Mouse (Mus musculus) heart, embryonic 15.5 days (tissue): ENCODE data around the gene Golga5. TPM values are rescaled to one million over a fixed set of nuclear protein-coding genes. Genes with fewer than 3 reads are reported as not detected.

Experiments
- ATAC-seq: fragments of 200-750 bp; cut with Nextera tagmentation; replicated peaks from 2 replicates; pipeline ENCODE4 v1.8.0; 2017; ENCODE audit warnings: low read depth, moderate TSS enrichment; ENCODE audit not compliant: insufficient number of reproducible peaks, insufficient read depth, low FRiP score
- H3K27ac ChIP-seq: fragments of 300-500 bp; sonication (generic); 2 replicates; pipeline ENCODE4 v1.5.1; 2015; ENCODE audit warnings: mild to moderate bottlenecking, inconsistent platforms
- H3K27me3 ChIP-seq: fragments of 300-500 bp; sonication (generic); 2 replicates; pipeline ENCODE4 v1.6.1; 2015; ENCODE audit warnings: inconsistent platforms
- H3K36me3 ChIP-seq: fragments of 300-500 bp; sonication (generic); 2 replicates; pipeline ENCODE4 v1.6.1; 2015; ENCODE audit warnings: mild to moderate bottlenecking, inconsistent platforms
- H3K4me1 ChIP-seq: fragments of 300-500 bp; sonication (generic); replicated peaks from 2 replicates; pipeline ENCODE4 v1.6.1; 2015; ENCODE audit warnings: inconsistent platforms
- H3K4me2 ChIP-seq: fragments of 300-500 bp; sonication (generic); 2 replicates; pipeline ENCODE4 v1.6.1; 2015; ENCODE audit warnings: inconsistent platforms, mild to moderate bottlenecking, moderate library complexity
- H3K4me3 ChIP-seq: fragments of 300-500 bp; sonication (generic); 2 replicates; pipeline ENCODE4 v1.5.1; 2015; ENCODE audit warnings: mild to moderate bottlenecking, inconsistent platforms
- H3K9ac ChIP-seq: fragments of 300-500 bp; sonication (generic); 2 replicates; pipeline ENCODE4 v1.6.1; 2015; ENCODE audit warnings: mild to moderate bottlenecking, inconsistent platforms
- H3K9me3 ChIP-seq: fragments of 300-500 bp; sonication (generic); replicated peaks from 2 replicates; pipeline ENCODE4 v1.6.1; 2016; ENCODE audit warnings: inconsistent platforms
- WGBS: fragments of 180-500 bp; shearing (Covaris S2); methylation state at CpG from one replicate; pipeline ENCODE4 v1.1.7; 2015; ENCODE audit warnings: mixed read lengths; 5-methylcytosine and 5-hydroxymethylcytosine counted together
- polyA plus RNA-seq: library from polyadenylated mRNA; unstranded; fragments of >200 nt; fragmentation: Nextera tagmentation; extraction: Ambion mirVana; gene quantifications from 2 replicates; pipeline ENCODE4 v1.2.1, GENCODE M21; 2015

The Golga5 gene
- 24.4 and 26.9 TPM in 2 replicates for polyA plus RNA-seq

- Histone ChIP-seq H3K4me3 (peak within 1 kb of the TSS; percentile 99), H3K27ac (peak within 1 kb of the TSS; percentile 81), H3K4me2 (peak within 1 kb of the TSS; percentile 78), H3K36me3 (peaks cover 17% of the 10 kb centered on the region), H3K9me3 (no peaks in the 10 kb centered on the region), H3K27me3 (no peaks in the 10 kb centered on the region), H3K9ac (peak within 1 kb of the TSS; percentile 94), H3K4me1 (peaks cover 7% of the 10 kb centered on the region)
- WGBS: under 1% methylated on average over 85 of the region's 86 CpGs
- ATAC-seq: peak; percentile 99
Observed at GRCm38 (mm10) chr12:102468894-102469764, at the start of gene Golga5. Gene Golga5 (plus strand): TSS chr12:102469135.

- no peaks in the 10 kb centered on the region for H3K9me3 ChIP-seq
- H3K4me1 ChIP-seq: peaks cover 72% of the 10 kb centered on the region
- 54% methylated on average over 3 of the region's 3 CpGs for WGBS
- no peaks in the 10 kb centered on the region for H3K36me3 ChIP-seq
- peak overlapping the region; percentile 56 for H3K27ac ChIP-seq
- no peak overlapping the region for H3K4me2 ChIP-seq
- H3K4me3 ChIP-seq: no peak overlapping the region
- no peak for ATAC-seq
- no peaks in the 10 kb centered on the region for H3K27me3 ChIP-seq
- H3K9ac ChIP-seq: no peak overlapping the region
Observed at GRCm38 (mm10) chr12:102419544-102419943, 49.4 kb upstream of the Golga5 start.

GRCm38 (mm10) chr12:102420168-102420890 lies 48.6 kb upstream of the Golga5 start:
- Histone ChIP-seq H3K36me3 (no peaks in the 10 kb centered on the region), H3K27me3 (no peaks in the 10 kb centered on the region), H3K27ac (peak overlapping the region; percentile 56), H3K9me3 (no peaks in the 10 kb centered on the region), H3K4me3 (no peak overlapping the region), H3K9ac (no peak overlapping the region), H3K4me1 (peaks cover 80% of the 10 kb centered on the region), H3K4me2 (no peak overlapping the region)
- no peak for ATAC-seq
- 46% methylated on average over 10 of the region's 10 CpGs for WGBS

GRCm38 (mm10) chr12:102422065-102422464 lies 46.9 kb upstream of the Golga5 start:
- H3K4me2 ChIP-seq: no peak overlapping the region
- H3K27ac ChIP-seq: peak overlapping the region; percentile 57
- 0 out of 2 replicates have a peak, but pooled peaks cover 3% of the 10 kb centered on the region for H3K36me3 ChIP-seq
- peak; percentile 82 for ATAC-seq
- peaks cover 66% of the 10 kb centered on the region for H3K4me1 ChIP-seq
- WGBS: 42% methylated on average over 6 of the region's 6 CpGs
- no peaks in the 10 kb centered on the region for H3K27me3 ChIP-seq
- H3K4me3 ChIP-seq: no peak overlapping the region
- H3K9me3 ChIP-seq: no peaks in the 10 kb centered on the region
- no peak overlapping the region for H3K9ac ChIP-seq

- H3K4me1 ChIP-seq: peaks cover 60% of the 10 kb centered on the region
- 63% methylated on average over 11 of the region's 11 CpGs for WGBS
- peak overlapping the region; percentile 57 for H3K27ac ChIP-seq
- H3K27me3 ChIP-seq: no peaks in the 10 kb centered on the region
- H3K4me3 ChIP-seq: no peak overlapping the region
- no peak overlapping the region for H3K4me2 ChIP-seq
- no peak for ATAC-seq
- H3K9ac ChIP-seq: no peak overlapping the region
- 0 out of 2 replicates have a peak, but pooled peaks cover 3% of the 10 kb centered on the region for H3K36me3 ChIP-seq
- no peaks in the 10 kb centered on the region for H3K9me3 ChIP-seq
Observed at GRCm38 (mm10) chr12:102422623-102423320, 46.2 kb upstream of the Golga5 start.

GRCm38 (mm10) chr12:102423625-102424024 lies 45.3 kb upstream of the Golga5 start:
- Histone ChIP-seq H3K4me1 (peaks cover 56% of the 10 kb centered on the region), H3K27ac (peak overlapping the region; percentile 57; the same call in 1 of the 2 replicates), H3K9ac (no peak overlapping the region), H3K4me3 (no peak overlapping the region), H3K4me2 (no peak overlapping the region), H3K27me3 (no peaks in the 10 kb centered on the region), H3K9me3 (no peaks in the 10 kb centered on the region), H3K36me3 (0 out of 2 replicates have a peak, but pooled peaks cover 3% of the 10 kb centered on the region)
- WGBS: 50% methylated on average over 8 of the region's 8 CpGs
- ATAC-seq: no peak

- H3K9me3 ChIP-seq: no peaks in the 10 kb centered on the region
- WGBS: 27% methylated on average over 2 of the region's 2 CpGs
- no peak for ATAC-seq
- no peak overlapping the region for H3K9ac ChIP-seq
- no peaks in the 10 kb centered on the region for H3K27me3 ChIP-seq
- H3K4me2 ChIP-seq: no peak overlapping the region
- H3K36me3 ChIP-seq: 0 out of 2 replicates have a peak, but pooled peaks cover 3% of the 10 kb centered on the region
- 0 out of 2 replicates have a peak overlapping the region, but pooled peaks have one; percentile 6 for H3K27ac ChIP-seq
- H3K4me3 ChIP-seq: no peak overlapping the region
- peaks cover 53% of the 10 kb centered on the region for H3K4me1 ChIP-seq
Observed at GRCm38 (mm10) chr12:102424456-102424855, 44.5 kb upstream of the Golga5 start.

- WGBS: 74% methylated on average over 4 of the region's 4 CpGs
- no peak for ATAC-seq
- Histone ChIP-seq H3K9ac (no peak overlapping the region), H3K36me3 (0 out of 2 replicates have a peak, but pooled peaks cover 3% of the 10 kb centered on the region), H3K4me1 (peaks cover 47% of the 10 kb centered on the region), H3K9me3 (no peaks in the 10 kb centered on the region), H3K27me3 (no peaks in the 10 kb centered on the region), H3K4me2 (no peak overlapping the region), H3K4me3 (no peak overlapping the region), H3K27ac (0 out of 2 replicates have a peak overlapping the region, but pooled peaks have one; percentile 6)
Observed at GRCm38 (mm10) chr12:102425048-102425578, 43.8 kb upstream of the Golga5 start.

- ATAC-seq: no peak
- no peak overlapping the region for H3K4me3 ChIP-seq
- no peaks in the 10 kb centered on the region for H3K27me3 ChIP-seq
- peaks cover 39% of the 10 kb centered on the region for H3K4me1 ChIP-seq
- no peak overlapping the region for H3K4me2 ChIP-seq
- no peaks in the 10 kb centered on the region for H3K9me3 ChIP-seq
- H3K36me3 ChIP-seq: 0 out of 2 replicates have a peak, but pooled peaks cover 3% of the 10 kb centered on the region
- no peak overlapping the region for H3K9ac ChIP-seq
- WGBS: 77% methylated on average over 7 of the region's 7 CpGs
- no peak overlapping the region for H3K27ac ChIP-seq
Observed at GRCm38 (mm10) chr12:102426285-102426684, 42.6 kb upstream of the Golga5 start.

GRCm38 (mm10) chr12:102429656-102430055 lies 39.3 kb upstream of the Golga5 start:
- no peak overlapping the region for H3K4me3 ChIP-seq
- no peaks in the 10 kb centered on the region for H3K27me3 ChIP-seq
- no peak overlapping the region for H3K27ac ChIP-seq
- no peak overlapping the region for H3K9ac ChIP-seq
- H3K36me3 ChIP-seq: 0 out of 2 replicates have a peak, but pooled peaks cover 3% of the 10 kb centered on the region
- 92% methylated on average over 5 of the region's 5 CpGs for WGBS
- H3K4me2 ChIP-seq: no peak overlapping the region
- no peak for ATAC-seq
- H3K4me1 ChIP-seq: peaks cover 20% of the 10 kb centered on the region
- H3K9me3 ChIP-seq: no peaks in the 10 kb centered on the region
